Mouse (Mus musculus) frontal cortex, adult (tissue): ENCODE data around the gene Cops8.

ENCODE experiments used
- ATAC-seq: cut with Nextera tagmentation; 2 replicates; pipeline ENCODE4 v1.9.2; 2017; ENCODE audit warnings: mild to moderate bottlenecking, moderate library complexity, mixed read lengths; ENCODE audit not compliant: low TSS enrichment

The Cops8 gene

DNA sequence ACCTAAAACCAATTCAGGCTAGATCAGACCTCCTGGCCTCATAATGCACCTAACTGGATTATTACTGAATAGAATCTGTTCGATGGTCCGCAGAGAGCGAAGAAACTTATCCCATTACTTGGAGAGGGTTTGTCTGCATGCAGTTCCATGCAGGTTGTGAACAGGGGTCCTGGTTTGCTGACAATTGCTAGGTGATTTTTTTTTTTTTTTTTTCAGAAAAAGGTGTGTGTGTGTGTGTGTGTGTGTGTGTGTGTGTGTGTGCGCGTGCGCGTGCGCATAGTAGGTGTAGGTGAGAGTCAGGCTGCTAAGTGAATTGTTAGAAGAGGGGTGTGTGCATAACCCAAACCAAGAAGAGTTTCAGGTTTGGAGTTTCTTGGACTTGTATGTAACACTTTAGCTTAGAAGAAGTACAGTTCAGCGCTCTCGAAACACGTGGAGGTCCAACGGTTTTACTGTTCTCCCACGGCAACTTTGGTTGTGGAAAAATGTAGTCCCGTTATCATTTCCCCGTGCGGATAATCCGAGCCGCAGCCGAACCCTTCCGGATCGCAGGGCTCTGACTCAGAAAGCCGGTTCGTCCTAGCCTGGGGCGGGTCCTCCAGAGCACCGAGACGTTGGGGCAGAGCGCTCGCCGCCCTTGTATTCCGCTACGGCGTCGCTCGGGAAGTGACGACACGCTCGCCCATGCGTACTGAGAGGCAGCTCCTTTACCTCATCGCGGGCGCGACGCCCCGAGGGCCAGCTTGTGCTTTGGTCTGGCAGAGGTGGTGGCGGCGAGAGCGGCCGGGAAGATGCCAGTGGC lies at the start of gene Cops8:
Gene Cops8, plus strand, starts transcription at position 223 of the 802 bp plus-strand sequence.
- ATAC-seq: peak; percentile 100

GRCm38 (mm10) chr1:90557140-90557539 lies 45.6 kb upstream of the Cops8 start:
- ATAC-seq: no peak

DNA sequence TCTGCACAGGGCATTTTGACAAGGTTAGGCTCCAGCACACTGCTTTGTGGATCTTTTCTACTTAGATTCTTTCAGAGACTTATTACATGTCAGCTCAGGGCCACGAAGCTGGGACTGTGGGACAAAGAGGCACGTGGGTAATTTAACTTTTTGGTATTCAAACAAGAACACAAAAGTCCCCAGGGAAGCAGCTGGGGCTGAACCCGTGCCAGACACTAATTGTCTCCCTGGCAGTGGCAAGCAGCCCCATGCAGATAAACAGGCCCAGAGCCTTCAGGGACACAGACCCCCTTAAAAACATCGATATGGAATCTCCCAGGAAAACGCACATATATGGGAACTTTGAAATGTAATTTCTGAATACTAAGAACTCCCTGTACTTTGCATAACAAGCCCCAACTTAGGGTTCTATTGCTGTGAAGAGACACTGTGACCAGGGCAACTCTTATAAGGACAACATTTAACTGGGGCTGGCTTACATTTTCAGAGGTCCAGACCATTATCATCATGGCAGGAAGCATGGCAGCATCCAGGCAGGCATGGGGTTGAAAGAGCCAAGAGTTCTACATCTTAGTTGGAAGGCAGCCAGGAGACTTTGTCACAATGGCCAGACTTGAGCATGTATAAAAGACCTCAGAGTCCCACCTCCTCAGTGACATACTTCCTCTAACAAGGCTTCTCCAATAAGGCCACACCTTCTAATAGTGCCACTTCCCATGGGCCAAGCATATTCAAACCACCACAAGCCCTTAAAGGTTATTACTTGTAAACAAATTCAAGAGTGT lies 41.6 kb upstream of the Cops8 start:
- ATAC-seq: no peak

DNA sequence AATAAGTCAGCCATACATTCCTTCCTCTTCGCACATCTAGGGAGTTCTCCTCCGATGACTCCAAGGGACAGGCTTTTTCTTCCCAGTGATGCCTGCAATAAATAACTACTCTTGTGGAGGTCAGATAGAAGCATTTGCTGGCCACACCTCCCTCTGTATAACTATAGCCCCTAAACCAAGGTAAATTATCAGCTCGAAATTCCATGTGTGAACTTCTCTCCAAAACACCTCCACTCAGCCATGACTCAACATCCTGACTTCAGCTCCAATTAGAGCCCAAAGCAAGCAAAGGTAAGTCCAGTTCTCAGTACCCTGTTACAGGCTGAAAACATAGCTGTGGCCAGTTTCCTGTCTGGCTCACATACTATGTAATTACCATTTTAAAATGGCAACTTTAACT lies 38.8 kb upstream of the Cops8 start:
- ATAC-seq: no peak

DNA sequence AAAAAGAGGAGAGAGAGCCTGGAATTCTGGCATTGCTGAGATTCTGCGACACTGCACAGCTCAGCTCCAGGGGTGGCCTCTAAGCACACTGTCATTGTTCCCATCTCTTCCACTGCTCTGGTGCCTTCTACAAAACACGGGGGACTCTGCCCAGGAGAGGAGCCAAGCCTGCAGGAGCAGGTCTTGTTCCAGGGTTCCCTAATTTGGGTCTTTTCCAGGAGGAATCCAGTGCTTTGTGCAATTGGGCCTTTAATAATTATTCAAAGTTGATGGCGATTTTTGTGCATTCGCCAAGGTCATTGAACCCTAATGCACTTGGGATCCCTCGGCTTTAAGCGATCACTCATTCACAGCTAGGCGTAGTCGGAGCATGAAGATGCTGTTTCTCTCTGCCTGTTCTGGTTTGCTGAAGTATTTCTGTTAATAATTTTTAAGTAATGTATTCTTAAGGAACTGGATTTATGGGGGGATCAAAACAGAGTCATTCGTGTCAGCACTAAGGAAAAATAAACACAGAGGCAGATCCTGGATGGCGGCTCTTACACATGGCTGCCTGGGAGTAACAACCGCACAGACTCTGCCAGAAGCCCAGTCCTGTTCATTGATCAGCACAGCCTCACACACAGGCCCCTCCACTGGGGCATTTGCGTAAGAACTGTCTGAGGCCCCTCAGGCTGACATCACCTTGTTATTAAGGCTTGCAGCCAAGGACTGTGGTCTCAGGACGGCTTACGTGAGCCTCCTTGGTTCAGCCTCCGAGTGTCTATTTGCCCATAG lies 35.9 kb upstream of the Cops8 start:
- ATAC-seq: no peak

DNA sequence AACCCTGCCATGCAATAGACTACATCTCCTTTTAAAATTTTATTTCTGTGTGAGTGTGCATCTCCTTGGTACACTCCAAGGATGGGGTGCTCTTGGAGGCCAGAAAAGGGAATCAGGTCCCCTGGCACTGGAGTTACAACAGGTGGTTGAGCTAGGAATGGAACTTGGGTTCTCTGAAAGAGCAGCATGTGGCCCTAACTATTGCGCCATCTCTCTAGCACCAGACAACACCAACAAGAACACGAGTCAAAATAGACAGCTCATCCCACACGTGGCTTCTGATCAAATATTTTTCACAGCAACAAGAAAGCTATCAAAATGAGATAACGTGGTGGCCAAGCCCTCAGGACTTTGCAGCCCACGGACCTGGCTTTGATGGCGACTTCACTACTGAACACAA lies 28.9 kb upstream of the Cops8 start:
- ATAC-seq: no peak

DNA sequence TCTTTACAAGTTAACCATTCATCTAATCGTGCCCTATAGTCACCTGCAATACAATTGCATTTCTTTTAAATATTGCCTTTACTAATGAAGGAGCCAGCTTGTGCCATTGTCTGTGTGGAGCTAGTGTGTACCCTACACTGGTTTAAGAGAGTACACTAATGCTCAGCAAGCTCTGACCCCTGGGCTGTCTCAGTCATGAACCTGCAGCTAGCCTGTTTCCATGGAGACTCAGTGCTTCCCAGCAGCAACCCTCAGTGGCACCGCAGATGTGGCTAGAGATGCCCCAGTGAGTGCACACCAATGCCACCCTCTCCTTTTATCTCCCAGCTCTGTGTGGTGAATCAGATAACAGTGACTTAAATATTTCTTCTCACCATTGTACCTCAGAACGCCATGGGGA lies 27.9 kb upstream of the Cops8 start:
- ATAC-seq: no peak

DNA sequence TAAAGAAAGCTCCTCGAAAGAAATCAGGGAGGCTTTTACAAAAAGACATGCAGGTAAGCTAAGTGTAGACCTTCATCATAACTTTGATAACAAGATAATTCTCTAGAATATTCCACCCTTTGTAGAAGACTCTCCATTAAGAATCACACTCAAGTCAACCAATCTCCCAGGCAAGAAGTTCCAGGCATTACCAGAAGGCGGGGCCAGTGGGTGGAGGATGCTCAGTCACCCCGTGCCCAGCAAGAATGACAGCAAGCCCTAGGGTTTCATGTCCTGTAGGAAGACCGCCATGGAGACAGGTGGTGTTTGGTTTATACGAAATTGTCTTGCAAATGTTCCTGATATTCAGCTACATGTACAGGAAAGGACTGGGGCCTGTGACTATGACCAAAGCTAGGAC lies 25.4 kb upstream of the Cops8 start:
- no peak for ATAC-seq

DNA sequence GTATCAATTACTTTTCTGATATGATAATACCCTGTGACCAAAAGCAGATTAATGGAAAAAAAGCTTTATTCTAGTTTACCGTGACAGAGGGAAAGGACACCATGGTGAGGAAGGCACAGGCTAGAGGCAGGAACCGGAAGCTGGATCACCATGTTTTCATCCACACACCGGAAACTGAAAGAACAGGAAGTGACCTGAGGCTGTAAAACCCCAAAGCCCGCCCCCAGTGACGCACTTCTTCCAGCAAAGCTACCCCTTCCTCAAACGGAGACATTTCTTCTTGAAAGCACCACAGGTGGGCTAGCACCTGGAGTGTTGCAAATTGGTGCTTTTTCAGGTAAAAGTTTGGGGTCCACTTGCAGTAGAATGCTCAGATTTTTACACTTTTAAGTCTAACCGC lies 20.1 kb upstream of the Cops8 start:
- ATAC-seq: no peak

GRCm38 (mm10) chr1:90588021-90588734 lies 14.6 kb upstream of the Cops8 start:
- peak; percentile 84 for ATAC-seq

DNA sequence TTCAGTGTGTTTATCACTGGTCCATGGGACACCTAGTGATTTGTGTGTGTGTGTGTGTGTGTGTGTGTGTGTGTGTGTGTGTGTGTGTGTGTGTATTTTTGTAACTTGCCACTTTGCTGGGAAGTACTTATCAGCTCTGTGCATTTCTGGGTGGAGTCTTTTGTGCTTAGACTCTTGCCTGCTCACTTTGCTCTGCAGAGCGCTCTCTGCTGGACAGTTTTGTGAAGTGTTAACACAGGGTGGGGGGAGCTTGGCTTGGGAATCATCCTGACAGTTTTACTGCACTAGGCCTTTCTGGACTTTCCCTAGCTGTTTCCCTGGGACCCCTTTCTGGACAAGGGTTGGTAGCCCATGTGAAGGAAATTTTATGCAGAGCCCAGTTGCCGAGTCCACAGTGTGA lies 12.0 kb upstream of the Cops8 start:
- ATAC-seq: peak; percentile 42; the same call in 1 of the 2 replicates

DNA sequence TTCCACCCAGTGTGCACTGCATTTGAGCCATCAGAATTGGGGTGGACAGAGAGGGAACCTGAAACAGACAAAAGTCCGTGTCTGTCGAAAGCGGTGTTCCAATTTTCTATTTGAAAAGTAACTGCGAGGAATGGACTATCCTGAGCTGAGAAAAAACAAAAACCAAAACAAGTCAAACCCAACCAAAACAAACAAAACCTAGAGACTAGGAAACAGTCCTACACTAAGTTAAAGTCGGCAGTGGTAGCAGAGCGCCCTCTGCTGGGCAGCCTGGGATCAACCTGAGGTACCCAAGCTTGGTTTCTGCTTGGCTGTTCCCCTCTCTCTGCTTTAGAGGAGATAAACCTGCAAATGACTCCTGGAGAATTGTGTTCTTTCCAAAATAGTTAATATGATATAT lies 10.0 kb upstream of the Cops8 start:
- ATAC-seq: no peak; the same call in 1 of the 2 replicates

GRCm38 (mm10) chr1:90599226-90599625 lies 3.6 kb upstream of the Cops8 start:
- ATAC-seq: no peak

DNA sequence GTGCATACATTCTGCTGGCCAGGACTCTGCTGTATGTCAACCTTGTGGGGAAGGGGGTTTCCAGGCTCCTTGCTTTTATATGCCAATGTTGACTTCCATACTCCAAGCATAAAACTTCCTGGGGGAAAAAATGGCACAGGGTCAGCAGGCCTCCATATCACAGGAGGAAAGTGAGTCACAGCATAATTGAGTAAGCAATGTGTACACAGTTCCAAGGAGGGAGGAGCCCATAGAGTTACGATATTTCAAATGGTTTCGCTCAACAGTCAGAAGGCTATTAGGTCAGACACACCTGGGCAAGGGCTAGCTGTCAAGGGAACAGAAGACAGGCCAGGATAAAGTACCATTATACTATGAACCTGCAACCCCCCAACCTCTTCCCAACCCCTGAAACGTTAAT lies 1.7 kb upstream of the Cops8 start:
- no peak for ATAC-seq

- peak; percentile 48 for ATAC-seq
Measured at GRCm38 (mm10) chr1:90603561-90603887, 743 bp downstream of the Cops8 start.

DNA sequence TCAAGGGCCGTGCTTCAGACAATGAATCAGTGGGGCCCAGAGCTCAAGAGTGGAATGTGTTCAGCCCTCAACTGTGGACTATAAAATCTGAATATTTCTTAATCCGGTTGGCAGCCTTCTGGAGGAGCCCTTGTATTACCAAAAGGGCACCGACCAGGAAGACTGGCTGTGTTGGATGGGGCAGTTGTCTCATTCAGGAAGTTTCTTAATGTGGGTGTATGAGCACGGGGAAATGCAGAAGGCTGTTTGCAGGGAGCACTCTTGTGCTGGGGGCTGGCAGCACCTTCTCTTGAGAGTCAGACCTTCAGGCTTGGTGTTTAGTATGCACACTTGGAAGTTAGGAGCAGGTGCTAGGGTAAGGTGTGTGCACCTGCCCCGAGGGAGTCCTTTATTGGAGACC lies 6.6 kb downstream of the Cops8 start:
- no peak for ATAC-seq

- ATAC-seq: no peak
Measured at GRCm38 (mm10) chr1:90617258-90617657, 14.5 kb downstream of the Cops8 start.

- no peak for ATAC-seq
Measured at GRCm38 (mm10) chr1:90633415-90634030, 30.7 kb downstream of the Cops8 start.

GRCm38 (mm10) chr1:90634205-90634745 lies 31.5 kb downstream of the Cops8 start:
- ATAC-seq: no peak

DNA sequence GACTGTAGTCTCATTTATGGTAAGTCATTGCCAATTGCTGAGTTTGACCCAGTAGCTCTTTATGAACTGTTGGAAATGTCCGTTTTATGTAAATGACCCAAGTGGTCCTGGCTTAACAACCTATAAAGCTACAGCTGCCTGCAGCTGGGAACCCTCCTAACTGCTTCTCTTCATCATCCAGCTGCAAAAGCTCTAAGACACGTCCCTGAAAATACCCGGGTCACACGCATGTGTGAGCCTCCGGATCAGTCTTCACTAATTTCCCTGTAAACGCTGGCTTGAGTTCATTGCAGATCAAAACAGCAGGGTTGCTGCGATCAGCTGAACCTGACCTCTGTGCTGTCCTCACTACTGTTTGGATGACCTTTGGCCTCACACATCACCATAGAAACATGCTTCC lies 35.6 kb downstream of the Cops8 start:
- ATAC-seq: no peak

GRCm38 (mm10) chr1:90650781-90651437 lies 48.1 kb downstream of the Cops8 start:
- ATAC-seq: peak; percentile 27; the same call in 1 of the 2 replicates
